Mouse (Mus musculus) brain, embryonic 14.5 days (tissue): ENCODE data around the gene Ifnar1.

Source experiments
- CTCF ChIP-seq: fragments of 200-500 bp; IDR thresholded peaks from 2 replicates; pipeline ENCODE4 v1.5.1; 2012; ENCODE audit warnings: inconsistent platforms, mild to moderate bottlenecking, moderate library complexity, borderline replicate concordance; ENCODE audit not compliant: insufficient read depth, insufficient read length; ENCODE audit errors: extremely low read depth
- POLR2A ChIP-seq: fragments of 200-500 bp; IDR thresholded peaks from 2 replicates; pipeline ENCODE4 v1.6.1; 2012; ENCODE audit warnings: mild to moderate bottlenecking, inconsistent platforms, borderline replicate concordance; ENCODE audit not compliant: poor library complexity, insufficient read depth, insufficient read length, severe bottlenecking; ENCODE audit errors: extremely low read depth

- TF ChIP-seq CTCF (no peak), POLR2A (no peak)
Observed at GRCm38 (mm10) chr16:91458301-91458746, 26.7 kb upstream of the Ifnar1 start.
